Mouse (Mus musculus) 416B (cell line): ENCODE results near the gene Phyh.
A peak's percentile ranks its signal among the peaks of the same experiment; 100 is the strongest.

ENCODE experiments used
- DNase-seq: peaks from one replicate; pipeline ENCODE4 v3.0.0; 2011; ENCODE audit warnings: low read depth

The Phyh gene

DNA sequence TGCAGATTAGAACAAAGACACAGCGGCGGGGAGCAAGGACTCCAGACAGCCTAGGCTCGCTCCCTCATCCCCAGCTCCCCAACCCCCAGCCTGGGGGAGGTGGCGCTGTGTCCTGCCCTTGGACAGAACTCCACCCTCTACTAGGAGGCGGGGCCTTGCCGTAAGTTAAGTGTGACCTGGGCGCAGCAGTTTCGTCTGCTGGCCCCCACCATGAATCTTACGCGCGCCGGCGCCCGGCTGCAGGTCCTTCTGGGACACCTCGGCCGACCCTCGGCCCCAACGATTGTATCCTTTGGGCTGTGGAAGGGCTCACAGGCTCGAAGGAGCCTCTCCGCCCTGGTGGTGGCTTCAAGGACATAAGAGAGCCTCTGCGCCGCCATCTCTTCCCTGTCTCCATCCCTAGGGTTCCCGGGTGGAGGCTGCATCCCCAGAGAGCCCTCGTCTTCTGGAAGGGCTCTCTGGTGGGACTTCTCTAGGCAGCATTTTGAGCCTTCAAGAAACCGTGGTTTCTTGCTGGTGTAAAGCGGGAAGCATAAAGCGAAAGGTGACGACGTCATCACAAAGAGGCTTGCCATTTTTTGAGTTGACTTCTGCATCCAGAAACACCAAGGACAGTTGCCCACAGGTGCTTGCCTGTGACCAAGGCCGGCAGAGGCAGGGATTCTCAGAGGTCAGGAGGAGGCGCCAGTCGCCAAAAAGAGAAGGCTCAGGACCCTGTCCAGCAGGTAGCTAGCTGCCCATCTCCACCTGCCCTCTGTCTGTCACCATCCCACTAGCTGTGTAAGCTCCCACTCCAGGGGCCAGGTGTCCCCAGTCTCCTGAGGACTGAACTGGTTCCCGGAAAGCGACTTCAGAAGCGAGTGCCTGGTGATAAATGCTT, at the start of gene Phyh:
Gene Phyh (plus strand): TSS at position 160 of the 880 bp plus-strand sequence.
- DNase-seq, result no peak

DNA sequence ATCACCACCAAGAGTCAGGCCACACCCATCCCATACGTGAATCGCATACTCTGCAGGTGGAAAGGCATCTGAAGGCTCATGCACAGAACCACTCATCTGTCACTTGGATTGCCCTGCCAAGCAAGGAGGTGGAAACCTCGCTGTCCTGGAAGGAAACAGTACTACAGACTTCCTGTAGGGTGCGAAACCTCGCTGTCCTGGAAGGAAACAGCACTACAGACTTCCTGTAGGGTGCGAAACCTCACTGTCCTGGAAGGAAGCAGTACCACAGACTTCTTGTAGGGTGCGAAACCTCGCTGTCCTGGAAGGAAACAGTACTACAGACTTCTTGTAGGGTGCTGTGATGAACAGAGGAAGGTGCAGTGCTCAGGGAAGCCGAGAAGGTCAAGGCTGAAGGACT, 46.1 kb upstream of the Phyh start:
- no peak for DNase-seq

DNA sequence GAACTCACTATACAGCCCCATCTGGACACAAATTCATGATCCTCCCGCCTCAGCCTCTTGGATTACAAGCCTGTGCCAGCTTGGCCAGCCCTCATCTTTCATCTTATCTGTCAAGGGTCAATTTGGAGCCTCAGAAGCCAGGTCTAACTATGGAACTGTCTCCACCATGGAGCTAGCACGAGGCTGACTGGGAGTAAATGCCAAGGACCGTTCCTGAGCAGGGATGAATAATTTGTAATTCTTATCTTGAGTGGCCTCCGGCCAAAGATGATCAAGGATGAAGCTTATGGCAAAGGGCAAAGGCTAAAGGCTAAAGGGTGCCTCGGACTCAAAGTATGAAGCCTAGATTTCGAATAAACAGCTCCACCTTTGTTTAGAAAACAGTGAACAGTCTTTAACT, 45.5 kb upstream of the Phyh start:
- DNase-seq, result no peak

DNA sequence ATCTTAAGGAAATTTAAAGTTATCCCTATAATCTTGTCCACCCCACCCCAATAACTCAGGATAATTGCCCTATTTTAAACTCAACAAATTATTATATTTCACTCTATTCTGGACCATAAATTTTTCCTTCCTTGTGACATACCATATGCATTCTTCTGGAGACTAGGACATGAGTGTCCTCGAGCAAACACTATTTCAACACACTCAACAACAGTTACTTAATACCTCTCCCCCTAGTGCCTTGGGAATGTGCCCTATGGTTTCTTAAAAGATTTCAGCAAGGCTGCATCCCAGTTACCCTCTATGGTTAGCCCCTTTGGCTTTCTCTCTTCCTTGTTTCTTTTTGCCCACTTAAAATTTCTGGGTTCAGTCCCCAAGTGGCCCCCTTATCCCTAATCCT, 43.7 kb upstream of the Phyh start:
- DNase-seq, result no peak

DNA sequence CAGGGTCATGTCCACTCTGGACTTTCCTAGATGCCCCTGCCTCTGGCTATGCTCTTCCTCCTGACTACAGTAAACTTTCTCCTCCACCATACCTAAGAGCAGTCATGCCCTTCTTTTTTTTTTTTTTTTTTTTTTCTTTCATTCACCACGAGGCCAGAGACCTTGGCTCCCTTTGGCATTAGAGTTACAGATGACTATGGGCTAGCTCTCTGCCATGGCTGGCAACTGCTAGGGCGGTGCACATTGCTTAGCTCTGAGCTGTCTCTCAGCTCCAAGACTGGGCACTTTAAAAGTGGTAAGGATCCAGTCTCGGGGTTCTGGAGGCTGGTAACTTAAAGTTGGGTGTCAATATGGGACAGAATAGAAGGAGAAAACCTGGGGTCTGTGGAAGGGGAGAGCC, 42.7 kb upstream of the Phyh start:
- no peak for DNase-seq

DNA sequence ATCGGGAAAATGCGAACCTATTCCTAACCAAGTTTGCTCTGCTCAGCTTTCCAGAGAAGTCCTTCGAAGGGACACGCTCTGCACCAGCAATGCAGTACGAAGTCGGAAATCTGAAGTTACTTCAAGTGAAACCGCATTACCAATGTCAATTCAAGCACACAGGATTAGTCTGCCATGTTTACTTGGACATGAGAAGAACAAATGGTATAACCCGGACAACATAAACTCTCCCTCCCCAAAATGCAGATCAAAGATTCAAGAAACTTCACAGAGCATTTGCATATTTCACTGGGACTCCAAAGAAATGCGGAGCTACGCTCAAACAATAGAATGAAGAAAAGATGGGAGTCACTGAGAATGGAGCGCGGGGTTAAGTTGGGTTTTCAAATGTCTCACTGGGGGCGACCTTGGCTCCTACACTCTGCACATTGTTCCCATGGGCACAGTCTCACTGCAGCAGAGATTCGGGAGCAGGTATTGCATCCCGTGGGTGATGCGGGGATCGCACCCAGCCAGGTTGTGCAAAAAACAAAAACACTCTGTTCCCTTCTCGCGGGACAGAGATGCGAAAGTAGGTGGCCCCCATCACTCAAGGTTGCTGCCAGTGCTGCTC, 38.0 kb upstream of the Phyh start:
- no peak for DNase-seq

DNA sequence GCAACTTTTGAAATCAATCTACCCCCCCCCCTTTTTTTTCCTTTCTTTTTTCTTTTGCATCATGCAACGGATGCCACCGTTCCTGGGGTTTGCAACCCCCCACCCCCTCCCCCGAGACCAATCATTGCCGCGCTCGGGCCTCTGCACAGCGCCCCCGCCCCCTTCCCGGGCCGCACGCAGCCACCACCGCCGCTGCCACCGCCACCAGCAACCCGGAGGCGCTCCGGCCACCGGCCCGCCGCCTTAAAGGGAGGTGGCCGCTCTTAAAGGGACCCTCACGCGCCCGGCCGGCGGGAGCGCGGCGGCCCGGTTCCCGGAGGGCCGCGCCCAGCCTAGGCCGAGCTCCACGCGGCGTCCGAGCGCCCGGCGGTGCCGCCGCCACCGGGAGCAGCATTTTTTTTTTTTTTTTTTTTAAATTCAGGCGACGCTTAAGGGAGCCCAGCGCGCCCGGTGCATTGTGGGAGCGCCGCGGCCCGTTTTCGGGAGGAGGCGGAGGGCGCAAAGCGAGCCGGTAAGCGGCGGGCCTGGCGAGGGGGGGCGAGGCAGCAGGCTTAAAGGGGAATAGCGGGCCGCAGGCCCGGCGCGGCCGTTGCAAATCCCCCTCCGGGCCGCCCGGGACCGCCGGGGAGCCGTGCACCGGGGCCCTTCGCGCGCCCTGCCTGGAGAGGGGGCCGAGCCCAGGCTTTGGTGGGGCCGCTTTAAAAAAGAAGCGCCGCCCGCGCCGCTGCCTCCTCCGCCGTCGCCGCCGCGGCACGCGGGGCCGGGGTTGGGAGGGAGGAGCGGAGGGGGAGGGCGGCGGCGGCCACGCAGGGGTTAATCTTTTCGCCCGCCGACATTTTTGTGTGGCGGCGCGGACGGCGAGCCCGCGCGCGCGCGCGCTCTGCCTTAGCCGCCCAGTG, 37.2 kb upstream of the Phyh start, which contains the start of gene Sephs1:
Gene Sephs1 (plus strand): TSS at position 215 of the 899 bp plus-strand sequence.
- peak; percentile 75 for DNase-seq

DNA sequence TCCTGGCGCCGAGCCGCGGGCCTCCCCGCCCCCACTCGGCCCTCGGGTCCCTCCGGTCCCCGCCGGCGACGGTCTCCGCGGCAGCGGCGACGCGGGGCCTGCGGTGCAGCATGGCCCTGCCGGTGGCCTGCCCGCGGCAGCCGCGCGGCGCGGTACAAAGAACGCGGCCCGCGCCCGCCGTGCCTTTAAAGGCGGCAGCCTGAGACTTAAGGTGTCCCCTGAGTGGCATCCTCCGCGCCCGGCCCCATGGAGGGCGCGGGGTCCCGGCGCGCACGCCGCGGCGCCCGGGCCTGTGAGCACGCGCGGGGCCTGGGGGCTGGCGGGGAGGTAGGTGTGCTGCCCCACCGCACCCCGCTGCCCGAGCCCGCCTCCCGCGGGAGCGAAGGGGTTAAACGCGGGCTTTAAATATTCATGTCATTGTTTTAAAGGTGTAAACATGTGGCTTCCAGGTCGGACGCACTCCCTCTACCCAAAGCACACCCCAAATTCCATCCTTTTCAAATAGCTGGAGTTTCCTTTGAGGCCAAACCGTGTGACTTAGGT, 36.5 kb upstream of the Phyh start:
- peak; percentile 50 for DNase-seq

DNA sequence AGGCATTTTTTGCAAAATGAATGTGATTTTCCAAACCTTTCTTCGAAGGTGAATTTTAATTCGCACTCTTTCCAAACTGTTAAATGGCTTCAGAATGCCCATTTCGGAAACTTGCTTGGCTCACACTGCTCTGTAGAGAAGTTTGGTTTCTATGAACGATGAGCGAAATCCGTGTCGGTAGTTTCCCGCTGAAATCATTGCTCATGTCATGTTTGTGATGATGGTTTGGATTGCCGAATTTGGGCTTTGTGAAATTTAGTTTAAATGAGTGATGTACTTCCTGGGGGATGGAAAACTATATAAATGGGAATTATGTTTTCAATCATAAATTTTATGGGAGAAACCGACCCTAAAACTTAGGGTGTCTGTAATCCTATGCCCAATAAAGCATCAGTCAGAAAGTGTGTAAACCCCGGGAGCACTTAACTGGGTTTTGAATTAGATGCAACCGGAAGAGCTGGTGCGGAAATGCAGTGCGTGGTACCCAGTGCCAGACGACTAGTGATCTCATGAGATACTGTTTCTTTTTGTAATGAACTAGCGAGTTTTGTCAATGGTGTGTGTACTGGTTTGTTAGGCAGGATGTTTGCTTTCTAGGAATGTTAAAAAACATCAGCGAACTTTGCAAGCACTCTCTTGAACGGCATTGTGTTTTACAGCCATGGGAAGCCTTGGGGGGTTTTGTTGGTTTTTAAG, 35.7 kb upstream of the Phyh start:
- peak; percentile 60 for DNase-seq

DNA sequence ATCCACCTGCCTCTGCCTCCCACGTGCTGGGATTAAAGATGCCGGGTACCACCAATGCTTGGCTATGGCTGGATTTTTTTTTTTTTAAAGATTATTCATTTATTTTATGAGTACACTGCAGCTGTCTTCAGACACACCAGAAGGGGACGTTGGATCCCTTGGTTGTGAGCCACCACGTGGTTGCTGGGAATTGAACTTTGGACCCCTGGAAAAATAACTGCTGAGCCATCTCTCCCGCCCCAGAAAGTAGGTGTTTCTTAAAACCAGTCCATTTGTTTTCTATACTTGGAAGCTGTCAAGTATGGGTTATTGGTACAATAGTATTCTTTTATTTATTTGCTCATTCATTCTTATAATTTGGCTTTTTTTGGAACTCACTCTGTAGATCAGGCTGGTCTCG, 31.9 kb upstream of the Phyh start:
- DNase-seq, result no peak

DNA sequence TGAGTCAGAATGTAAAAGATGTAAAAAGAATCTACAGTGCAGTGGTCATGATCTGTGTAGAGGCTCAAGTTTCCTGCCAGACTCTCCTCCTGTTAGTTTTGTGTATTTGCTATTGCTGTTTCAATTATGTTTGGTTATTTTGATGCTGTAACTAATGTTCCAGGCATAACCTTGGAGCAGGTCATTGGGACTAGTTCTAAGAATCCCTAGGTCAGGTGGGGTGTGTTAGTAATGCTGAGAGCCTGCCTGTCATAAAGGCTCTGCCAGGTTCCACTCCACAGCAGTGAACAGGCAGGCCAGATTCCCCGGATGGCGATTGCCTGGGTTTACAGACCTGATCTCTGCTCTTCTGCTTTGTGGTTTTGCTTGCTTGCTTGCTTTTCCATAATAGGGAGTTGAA, 23.2 kb upstream of the Phyh start:
- DNase-seq, result no peak

DNA sequence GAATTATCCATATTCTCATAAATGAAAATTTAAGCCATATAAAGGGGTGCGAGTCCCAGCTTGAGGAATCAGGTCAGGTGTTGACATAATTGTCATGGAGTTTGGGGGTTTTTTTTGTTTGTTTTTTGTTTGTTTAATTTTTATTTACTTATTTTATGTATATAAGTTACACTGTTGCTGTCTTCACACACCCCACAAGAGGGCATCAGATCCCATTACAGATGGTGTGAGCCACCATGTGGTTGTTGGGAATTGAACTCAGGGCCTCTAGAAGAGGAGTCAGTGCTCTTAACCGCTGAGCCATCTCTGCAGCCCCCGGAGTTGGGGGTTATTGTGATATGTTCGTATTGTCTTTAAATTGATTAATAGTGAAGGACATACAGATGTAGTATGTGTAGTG, 21.8 kb upstream of the Phyh start:
- peak; percentile 15 for DNase-seq

DNA sequence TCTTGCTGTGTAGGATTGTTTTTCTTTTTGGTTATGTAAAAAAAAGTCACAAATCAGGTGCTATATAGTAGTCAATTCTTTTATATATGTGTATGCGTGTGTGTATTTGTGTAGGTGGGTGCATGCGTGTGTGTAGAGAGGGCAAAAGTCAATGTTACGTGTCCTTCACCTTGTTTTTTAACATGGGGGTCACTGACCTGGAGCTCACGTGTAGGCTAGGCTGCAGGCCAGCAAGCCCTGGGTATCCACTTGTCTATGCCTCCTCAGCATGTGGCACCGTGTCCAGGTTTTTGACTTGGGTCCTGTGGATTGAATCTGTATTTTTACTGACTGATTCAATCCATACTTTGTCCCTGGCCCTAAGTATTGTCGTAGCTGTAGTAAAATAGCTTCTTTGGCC, 18.2 kb upstream of the Phyh start:
- DNase-seq, result no peak

DNA sequence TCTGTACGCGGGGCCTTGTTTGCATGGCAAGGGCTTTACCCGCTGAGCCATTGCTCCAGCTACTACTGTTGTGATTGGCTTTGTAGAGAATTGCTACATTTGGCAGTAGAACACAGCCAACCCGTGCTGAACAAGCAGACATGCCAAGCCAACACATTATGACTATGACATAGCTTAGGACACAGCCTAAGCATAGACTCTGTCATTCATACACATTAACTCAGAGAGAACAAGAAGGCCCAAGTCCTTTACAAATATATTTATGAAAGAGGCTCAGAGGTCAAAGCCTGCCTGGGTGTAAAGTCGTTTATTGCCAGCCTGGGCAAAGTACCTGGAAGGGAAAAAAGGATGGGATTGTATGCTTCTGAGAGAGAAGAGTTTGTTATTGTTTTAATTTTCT, 16.5 kb upstream of the Phyh start:
- no peak for DNase-seq

DNA sequence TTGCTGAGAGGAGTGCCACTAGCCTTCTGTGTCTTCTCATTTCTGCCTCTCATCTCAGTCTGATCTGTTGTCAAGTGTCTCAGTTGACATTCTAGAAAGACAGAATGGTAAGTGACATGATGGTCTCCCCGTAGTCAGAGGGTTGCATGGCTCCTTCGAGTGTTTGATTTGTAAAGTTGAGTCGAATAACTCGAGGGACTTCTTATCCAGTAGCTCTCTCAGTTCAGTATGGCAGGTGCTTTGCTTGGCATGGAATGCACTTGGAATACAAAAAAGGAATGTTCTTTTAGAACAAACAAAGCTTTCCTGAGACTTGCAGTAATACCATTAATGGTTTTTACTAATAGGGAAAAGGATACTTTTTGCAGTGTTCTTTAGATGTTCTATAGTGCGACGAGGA, 11.7 kb upstream of the Phyh start:
- no peak for DNase-seq

DNA sequence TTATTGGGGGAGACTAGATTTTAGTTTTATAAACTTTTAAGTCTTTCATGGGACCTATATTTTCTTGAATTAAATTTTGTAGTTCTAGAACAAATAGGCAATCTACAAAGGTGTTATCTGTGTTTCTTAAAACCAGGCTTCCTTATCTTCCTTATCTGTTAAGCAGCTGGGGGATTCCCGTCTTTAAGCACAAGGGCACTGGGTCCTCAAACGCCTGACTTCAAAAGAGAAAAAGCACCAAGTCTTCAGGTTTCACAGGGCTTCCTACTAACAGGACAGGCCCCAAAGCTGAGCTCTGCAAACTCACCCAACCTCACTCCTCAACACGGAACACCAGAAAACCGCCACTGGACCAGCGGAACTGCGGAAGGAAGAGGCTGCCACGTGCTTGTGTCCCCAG, 10.9 kb upstream of the Phyh start:
- DNase-seq, result peak; percentile 10

DNA sequence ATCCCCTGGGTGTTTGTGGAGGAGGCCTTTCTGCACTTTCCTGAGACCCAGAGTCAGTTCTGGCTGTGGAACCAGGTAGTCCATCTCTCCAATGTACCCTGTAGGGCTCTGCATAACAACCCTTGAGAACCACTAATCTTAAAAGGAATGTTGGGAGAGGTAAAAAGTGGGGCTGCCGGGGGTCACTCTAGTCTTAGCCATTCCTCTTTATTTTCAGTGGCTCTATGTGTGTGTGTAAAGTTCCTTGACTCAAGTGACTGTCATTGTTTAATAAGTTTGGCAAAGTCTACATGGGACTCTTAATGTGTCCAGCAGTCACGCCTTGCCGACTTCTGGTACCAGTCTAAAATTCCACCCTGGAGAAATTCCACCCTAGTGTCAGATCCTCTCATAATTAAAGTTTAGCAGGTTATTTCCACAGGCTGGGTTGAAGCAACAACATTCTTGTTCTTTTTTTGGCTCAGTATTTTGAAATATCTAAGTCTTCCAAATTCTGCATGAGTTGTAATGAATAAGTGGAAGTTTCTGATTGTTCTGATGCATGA, 10.0 kb upstream of the Phyh start:
- DNase-seq, result no peak

DNA sequence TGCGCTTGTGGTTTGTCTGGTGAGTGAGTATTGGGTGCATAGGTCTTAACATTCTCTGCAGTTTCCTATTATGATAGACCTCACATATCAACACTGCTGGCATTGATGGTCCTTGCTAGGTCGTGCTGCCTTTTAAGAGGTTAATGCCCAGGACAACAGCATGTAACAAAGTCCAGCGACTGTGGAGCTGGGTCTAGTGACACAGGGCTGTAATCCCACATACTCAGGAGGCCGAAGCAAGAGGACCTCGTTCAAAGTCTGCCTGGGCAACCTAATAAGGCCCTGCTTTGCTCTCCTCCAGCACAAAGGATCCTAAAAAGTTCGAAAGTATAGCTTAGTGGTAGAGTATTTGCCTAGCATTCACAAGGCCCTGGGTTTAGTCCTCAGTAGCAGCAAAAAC, 8.9 kb upstream of the Phyh start:
- no peak for DNase-seq

DNA sequence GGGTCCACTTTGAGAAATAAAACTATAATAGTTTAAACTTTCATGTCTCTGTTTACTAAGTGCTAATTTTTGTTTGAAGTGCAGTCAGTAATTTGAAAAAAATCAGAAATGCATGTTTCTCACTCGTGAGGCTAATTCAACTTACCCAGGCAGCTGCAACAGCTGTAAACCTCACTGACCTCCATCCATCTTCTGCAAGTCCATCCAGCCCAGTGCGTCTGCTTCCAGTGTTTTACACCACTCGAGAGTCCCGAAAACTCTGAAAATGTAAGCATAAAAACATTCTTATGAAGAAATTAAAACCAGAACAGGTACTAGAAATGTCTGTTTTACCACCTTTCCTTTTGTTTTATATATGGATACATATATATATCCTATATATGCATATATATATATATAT, 8.3 kb upstream of the Phyh start:
- DNase-seq, result no peak

DNA sequence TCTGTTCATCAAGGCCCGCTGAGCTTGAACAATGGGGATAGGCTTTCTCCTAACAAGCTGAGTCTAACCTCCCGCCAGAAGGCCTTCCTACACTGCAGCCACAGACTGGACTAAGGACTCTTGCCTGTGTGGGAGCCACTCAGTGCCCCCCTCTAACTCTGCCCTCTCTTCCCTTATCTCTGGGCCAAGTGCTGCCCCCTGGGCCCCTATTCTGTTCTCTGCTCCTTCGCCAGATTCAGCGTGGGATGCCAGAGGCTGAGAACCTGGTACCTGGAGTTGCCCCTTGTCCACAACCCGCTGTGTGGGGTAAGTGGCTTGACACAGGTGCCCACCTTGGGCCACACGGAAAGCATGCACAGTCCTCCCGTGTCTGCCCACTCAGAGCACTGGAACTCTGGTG, 4.9 kb upstream of the Phyh start:
- DNase-seq, result no peak

DNA sequence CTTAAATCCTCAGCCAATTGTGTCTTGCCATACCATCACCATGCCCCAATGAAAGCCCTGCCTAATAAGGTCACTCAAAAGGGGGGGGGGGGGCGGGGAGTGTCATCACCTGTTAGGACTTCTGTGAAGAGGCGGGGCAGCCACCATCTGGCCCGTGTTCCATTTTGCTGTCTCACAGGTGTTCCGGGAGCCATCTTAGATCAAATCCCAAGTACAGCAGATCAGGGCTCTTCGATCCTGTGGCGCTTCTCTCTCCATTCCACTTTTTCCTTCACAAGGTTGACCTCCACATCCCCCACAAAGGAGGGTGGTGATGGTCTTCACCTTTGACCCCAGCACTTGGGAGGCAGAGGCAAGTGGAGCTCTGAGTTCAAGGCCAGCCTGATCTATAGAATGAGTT, 2.8 kb upstream of the Phyh start:
- DNase-seq, result no peak
